Mouse (Mus musculus) embryonic stem cell, embryonic (primary cell): ENCODE measurements at regions not wholly inside any gene's neighbourhood (a gene's known extent, or its start where the extent isn't known, plus 50 kb on each side); places are given as distances from the start of the nearest gene placed in this dataset.

Experiments
- CTCF ChIA-PET, 4 experiments: fragments of 300-600 bp in 2 of 4; fragments of 350-600 bp in 2 of 4; sonication (Branson Sonifier 250); formaldehyde crosslinking; loops; one replicate each; lab custom pipeline; 2022; ENCODE audit warnings: inconsistent platforms in 2 of 4; lab: Charles Lee
- POLR2A ChIA-PET, 4 experiments: fragments of 300-600 bp in 2 of 4; fragments of 350-600 bp in 2 of 4; sonication (Branson Sonifier 250); formaldehyde crosslinking; loops; one replicate each; lab custom pipeline; 2022; ENCODE audit warnings: antibody characterized with exemption in 4 of 4, inconsistent platforms in 1 of 4; lab: Charles Lee

- ChIA-PET POLR2A (interaction anchor here in 3 of 4 experiments (0.6 to 1.7 kb wide), 3 partner anchors 14 to 167 kb away, joined by 3 to 6 read pairs (median 5); no protein-coding TSS in a partner anchor), CTCF (interaction anchor here (0.6 to 2.4 kb wide), 5 partner anchors 19 to 986 kb away, joined by 3 to 10 read pairs (median 5); no protein-coding TSS in a partner anchor)
These were observed 54.1 kb upstream of the Vps8 start for GRCm38 (mm10) chr16:21368821-21369220.

- POLR2A ChIA-PET = interaction anchor here (0.5 to 1.7 kb wide), 7 partner anchors 12 to 166 kb away, joined by 3 to 6 read pairs (median 4); partner anchors contain the start of gene Ephb3 (in 1 of the 4)
- CTCF ChIA-PET = interaction anchor here in 3 of 4 experiments (0.8 to 2.4 kb wide), 6 partner anchors 20 to 168 kb away, joined by 3 to 9 read pairs (median 5); no protein-coding TSS in a partner anchor
These were observed 53.1 kb upstream of the Vps8 start for GRCm38 (mm10) chr16:21369569-21370512.
